Mouse (Mus musculus): ENCODE measurements around the gene Pbx3. TPM values are rescaled to one million over a fixed set of nuclear protein-coding genes. Genes with fewer than 3 reads are reported as not detected.

Pbx3 gene
- polyA plus RNA-seq, 1 experiment from 2014 or later, result 88.0 TPM

DNA sequence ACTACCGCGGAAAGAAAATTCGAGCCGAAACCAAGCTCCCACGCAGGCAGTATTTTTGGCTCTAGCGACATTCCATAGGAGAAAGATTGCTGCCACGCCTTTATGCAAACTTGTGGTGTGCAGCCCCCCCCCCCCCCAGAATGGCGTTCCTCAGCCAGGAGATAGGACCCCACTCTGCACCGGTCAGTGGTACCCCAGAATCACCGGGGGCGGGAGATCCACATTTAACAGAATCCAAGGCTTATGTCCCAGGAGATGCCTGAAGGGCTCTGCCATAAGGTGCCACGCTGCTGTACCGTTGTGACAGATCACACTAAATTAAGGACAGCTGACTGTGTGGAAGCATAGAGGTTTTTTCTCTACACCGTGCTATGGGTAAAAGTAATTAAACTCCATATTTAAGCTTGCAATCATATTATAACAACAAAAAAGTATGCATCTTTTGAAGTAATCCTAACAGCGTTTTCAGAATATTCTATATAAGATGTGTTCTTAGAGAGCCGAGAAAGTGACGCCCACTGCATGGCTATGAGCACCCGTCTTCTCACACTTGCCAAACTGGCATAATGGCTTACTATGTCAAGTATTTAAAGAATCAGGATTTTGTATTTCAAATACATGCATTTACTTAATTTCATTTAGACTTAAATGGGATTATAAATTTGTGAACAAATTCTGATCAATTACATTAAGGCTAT, 122.8 kb downstream of the Pbx3 start:
- Histone ChIP-seq H3K9ac (ENCODE audit: low read length) (peak overlapping the region; percentile 58), H3K4me1 (ENCODE audit: control insufficient read depth, insufficient read depth, low read length) (peaks cover 25% of the 10 kb centered on the region), H3K4me3 (ENCODE audit: low read depth, low read length) (peak overlapping the region; percentile 36), H3K27me3 (ENCODE audit: control insufficient read depth, insufficient read depth, low read length) (no peaks in the 10 kb centered on the region), H3K27ac (ENCODE audit: low read depth, low read length) (peak overlapping the region; percentile 83), H3K9me3 (ENCODE audit: control insufficient read depth, low read length) (no peaks in the 10 kb centered on the region), H3K4me2 (ENCODE audit: low read depth) (peak overlapping the region; percentile 64), H3K36me3 (ENCODE audit: control insufficient read depth, insufficient read depth, low read length) (no peaks in the 10 kb centered on the region)
- DNase-seq (ENCODE audit: low spot score) (no peak), ATAC-seq (ENCODE audit: insufficient read depth, low FRiP score, low TSS enrichment) (peak; percentile 65)
- 6% methylated on average over 18 of the region's 18 CpGs for WGBS

DNA sequence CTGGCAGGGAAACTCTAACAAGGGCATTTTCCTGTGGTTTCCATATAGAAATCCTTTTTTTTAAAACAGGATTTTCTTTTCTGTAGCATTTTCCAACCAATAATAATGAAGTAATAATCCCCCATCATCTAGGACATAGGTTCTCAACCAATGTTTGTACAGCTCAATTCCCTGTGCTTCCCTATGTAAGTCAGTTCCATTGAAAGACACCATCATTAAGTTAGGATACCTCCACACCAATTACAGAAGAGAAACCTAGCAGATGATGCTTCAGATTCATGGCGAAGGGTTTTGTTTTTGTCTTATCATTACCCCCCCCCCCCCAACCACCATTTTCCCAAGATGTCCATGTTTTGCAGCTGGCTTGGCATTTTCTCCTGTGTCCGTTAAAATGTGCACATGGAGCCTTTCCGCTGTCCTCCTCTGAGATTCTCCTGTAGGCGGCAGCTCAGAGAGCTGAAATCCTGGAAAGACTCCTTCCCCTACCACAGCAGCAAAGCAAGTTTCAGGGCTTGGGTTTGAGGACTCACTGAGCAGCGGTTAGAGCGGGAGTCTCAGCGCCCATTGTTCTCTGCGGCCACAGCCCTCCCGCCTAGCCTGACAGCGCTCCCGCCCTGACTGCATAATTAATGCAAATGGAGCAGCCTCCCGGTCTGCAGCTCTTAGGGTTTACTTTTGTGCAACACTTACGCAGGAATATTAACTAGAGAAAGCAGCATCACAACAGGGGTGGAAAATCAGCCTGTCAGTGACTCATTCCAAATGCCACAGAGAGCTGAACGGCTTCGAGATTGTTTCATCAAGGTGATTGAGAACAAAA, 123.6 kb downstream of the Pbx3 start:
- under 1% methylated on average over 15 of the region's 15 CpGs for WGBS

DNA sequence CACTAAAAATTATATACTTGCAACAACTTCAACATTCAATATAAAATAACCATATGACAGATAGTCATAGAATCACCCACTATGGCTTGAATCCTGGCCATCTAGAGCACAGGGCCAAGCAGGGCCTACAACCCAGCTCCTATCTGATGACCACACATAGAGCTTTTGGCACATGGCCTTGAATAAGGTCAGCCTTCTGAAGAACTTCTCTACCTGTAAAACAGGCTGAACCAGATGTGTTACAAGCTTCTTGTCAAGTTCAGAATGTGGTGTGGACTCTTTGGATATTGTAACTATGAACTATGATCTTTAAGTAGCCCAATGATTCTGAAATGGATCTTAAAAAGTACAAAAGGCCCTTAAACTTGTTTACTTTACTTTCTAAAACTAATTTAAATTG, 132.1 kb downstream of the Pbx3 start:
- DNase-seq (ENCODE audit: low spot score) (no peak), ATAC-seq (ENCODE audit: insufficient read depth, low FRiP score, low TSS enrichment) (no peak)
- no peaks in the 10 kb centered on the region for H3K9me3 ChIP-seq (ENCODE audit: control insufficient read depth, low read length)
- H3K4me1 ChIP-seq (ENCODE audit: control insufficient read depth, insufficient read depth, low read length), result peaks cover 19% of the 10 kb centered on the region
- no peak overlapping the region for H3K4me3 ChIP-seq (ENCODE audit: low read depth, low read length)
- no peaks in the 10 kb centered on the region for H3K36me3 ChIP-seq (ENCODE audit: control insufficient read depth, insufficient read depth, low read length)
- H3K27ac ChIP-seq (ENCODE audit: low read depth, low read length), result no peak overlapping the region
- no peaks in the 10 kb centered on the region for H3K27me3 ChIP-seq (ENCODE audit: control insufficient read depth, insufficient read depth, low read length)
- no peak overlapping the region for H3K9ac ChIP-seq (ENCODE audit: low read length)
- no peak overlapping the region for H3K4me2 ChIP-seq (ENCODE audit: low read depth)

More for the DNA sequence above, 123.6 kb downstream of the Pbx3 start:
- H3K36me3 ChIP-seq (ENCODE audit: control insufficient read depth, insufficient read depth, low read length), result no peaks in the 10 kb centered on the region
- peaks cover 25% of the 10 kb centered on the region for H3K4me1 ChIP-seq (ENCODE audit: control insufficient read depth, insufficient read depth, low read length)
- ATAC-seq (ENCODE audit: insufficient read depth, low FRiP score, low TSS enrichment), result peak; percentile 87
- H3K27ac ChIP-seq (ENCODE audit: low read depth, low read length), result peak overlapping the region; percentile 83
- peak overlapping the region; percentile 58 for H3K9ac ChIP-seq (ENCODE audit: low read length)
- peak overlapping the region; percentile 36 for H3K4me3 ChIP-seq (ENCODE audit: low read depth, low read length)
- peak overlapping the region; percentile 64 for H3K4me2 ChIP-seq (ENCODE audit: low read depth)
- peak; percentile 86 for DNase-seq (ENCODE audit: low spot score)
- H3K9me3 ChIP-seq (ENCODE audit: control insufficient read depth, low read length), result no peaks in the 10 kb centered on the region
- H3K27me3 ChIP-seq (ENCODE audit: control insufficient read depth, insufficient read depth, low read length), result no peaks in the 10 kb centered on the region

DNA sequence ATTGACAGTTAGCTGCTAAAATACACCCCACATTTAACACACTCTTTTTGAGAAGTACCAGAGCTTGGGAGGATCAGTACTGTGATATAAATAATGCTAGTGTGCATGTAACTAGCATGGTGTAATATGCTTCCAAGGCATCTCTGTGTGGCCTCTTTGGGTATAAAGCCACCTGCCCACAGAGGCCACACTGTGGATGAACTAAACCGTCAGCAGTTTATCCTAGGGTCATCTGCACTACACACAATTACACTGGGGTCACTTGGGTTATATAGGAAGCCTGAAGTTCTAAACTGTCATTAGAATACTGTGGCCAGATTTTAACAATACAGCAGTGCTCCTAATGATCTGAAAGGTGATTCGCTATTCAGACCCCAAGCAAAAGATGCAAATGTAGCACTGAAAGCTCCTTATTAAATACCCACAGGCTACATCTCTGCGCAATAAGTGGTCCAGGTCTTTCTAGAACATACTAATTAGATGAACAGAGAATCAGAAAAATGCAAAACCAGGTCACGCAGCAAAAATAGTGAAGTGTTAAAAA, 133.6 kb downstream of the Pbx3 start:
- Histone ChIP-seq H3K4me2 (ENCODE audit: low read depth) (no peak overlapping the region), H3K9ac (ENCODE audit: low read length) (no peak overlapping the region), H3K27ac (ENCODE audit: low read depth, low read length) (no peak overlapping the region), H3K4me3 (ENCODE audit: low read depth, low read length) (no peak overlapping the region), H3K9me3 (ENCODE audit: control insufficient read depth, low read length) (no peaks in the 10 kb centered on the region), H3K36me3 (ENCODE audit: control insufficient read depth, insufficient read depth, low read length) (no peaks in the 10 kb centered on the region), H3K4me1 (ENCODE audit: control insufficient read depth, insufficient read depth, low read length) (peaks cover 30% of the 10 kb centered on the region), H3K27me3 (ENCODE audit: control insufficient read depth, insufficient read depth, low read length) (no peaks in the 10 kb centered on the region)
- ATAC-seq (ENCODE audit: insufficient read depth, low FRiP score, low TSS enrichment) (no peak), DNase-seq (ENCODE audit: low spot score) (no peak)
- whole genome bisulfite sequencing, result 50% methylated on average over 4 of the region's 4 CpGs

DNA sequence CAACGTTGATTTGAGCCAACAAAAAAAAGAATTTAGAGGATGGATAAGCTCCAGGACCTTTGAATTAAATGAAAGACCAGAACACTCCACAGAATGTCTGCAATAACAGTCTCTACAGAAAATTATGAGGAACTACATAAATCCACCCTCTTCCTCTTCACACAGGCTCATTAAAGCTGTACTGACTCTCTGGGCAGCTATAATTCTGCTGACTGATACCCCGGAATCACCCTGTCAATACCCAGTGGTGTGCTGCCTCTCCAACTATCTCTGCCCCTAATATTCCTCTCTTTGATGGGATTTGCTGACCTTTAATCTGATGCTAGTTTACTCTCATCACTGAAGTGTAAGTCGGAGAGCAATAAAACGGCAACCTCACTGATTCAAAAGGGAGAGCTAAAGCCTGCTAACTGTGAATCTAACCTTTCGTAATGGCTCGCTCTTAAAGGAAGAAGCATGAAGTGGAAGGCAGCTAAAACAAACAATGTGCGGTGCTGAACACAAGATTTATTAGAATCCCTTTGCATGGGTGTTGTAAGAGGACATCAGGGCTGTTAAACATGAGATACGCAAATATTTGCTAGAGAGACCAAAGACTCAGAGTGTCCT, 137.4 kb downstream of the Pbx3 start:
- whole genome bisulfite sequencing, result 23% methylated on average over 8 of the region's 8 CpGs
- ATAC-seq (ENCODE audit: insufficient read depth, low FRiP score, low TSS enrichment) (no peak), DNase-seq (ENCODE audit: low spot score) (no peak)
- H3K9ac ChIP-seq (ENCODE audit: low read length), result no peak overlapping the region; the same call in 1 of the 2 replicates
- 0 out of 2 replicates have a peak overlapping the region, but pooled peaks have one; percentile 9 for H3K4me2 ChIP-seq (ENCODE audit: low read depth)
- no peak overlapping the region for H3K4me3 ChIP-seq (ENCODE audit: low read depth, low read length)
- no peaks in the 10 kb centered on the region for H3K9me3 ChIP-seq (ENCODE audit: control insufficient read depth, low read length)
- peak overlapping the region; percentile 64 for H3K27ac ChIP-seq (ENCODE audit: low read depth, low read length)
- H3K4me1 ChIP-seq (ENCODE audit: control insufficient read depth, insufficient read depth, low read length), result peaks cover 50% of the 10 kb centered on the region
- H3K27me3 ChIP-seq (ENCODE audit: control insufficient read depth, insufficient read depth, low read length), result no peaks in the 10 kb centered on the region
- no peaks in the 10 kb centered on the region for H3K36me3 ChIP-seq (ENCODE audit: control insufficient read depth, insufficient read depth, low read length)

DNA sequence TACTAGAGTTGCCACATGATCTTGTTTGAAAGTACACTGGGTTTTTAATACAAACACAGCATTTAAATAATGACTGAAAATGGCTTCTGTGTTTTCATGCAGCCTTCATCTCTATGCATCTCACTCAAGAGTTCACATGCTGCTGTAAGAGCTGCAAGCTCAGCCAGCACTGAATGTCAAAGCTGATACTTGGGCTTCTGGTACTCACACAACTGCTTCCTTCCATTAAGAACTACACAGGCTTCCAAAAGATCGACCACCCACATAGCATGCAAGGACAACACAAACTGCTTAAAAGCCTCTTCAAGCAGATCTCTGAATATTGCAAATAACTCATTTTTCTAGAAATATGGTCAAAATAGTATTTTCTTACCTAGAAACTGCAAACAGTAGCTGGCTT, 138.7 kb downstream of the Pbx3 start:
- no peak for DNase-seq (ENCODE audit: low spot score)
- Histone ChIP-seq H3K27ac (ENCODE audit: low read depth, low read length) (no peak overlapping the region), H3K36me3 (ENCODE audit: control insufficient read depth, insufficient read depth, low read length) (no peaks in the 10 kb centered on the region), H3K4me2 (ENCODE audit: low read depth) (no peak overlapping the region), H3K27me3 (ENCODE audit: control insufficient read depth, insufficient read depth, low read length) (no peaks in the 10 kb centered on the region), H3K9me3 (ENCODE audit: control insufficient read depth, low read length) (no peaks in the 10 kb centered on the region), H3K4me3 (ENCODE audit: low read depth, low read length) (no peak overlapping the region), H3K4me1 (ENCODE audit: control insufficient read depth, insufficient read depth, low read length) (peaks cover 57% of the 10 kb centered on the region), H3K9ac (ENCODE audit: low read length) (no peak overlapping the region)
- whole genome bisulfite sequencing, result 45% methylated on average over 1 of the region's 1 CpGs
- ATAC-seq (ENCODE audit: insufficient read depth, low FRiP score, low TSS enrichment), result no peak

DNA sequence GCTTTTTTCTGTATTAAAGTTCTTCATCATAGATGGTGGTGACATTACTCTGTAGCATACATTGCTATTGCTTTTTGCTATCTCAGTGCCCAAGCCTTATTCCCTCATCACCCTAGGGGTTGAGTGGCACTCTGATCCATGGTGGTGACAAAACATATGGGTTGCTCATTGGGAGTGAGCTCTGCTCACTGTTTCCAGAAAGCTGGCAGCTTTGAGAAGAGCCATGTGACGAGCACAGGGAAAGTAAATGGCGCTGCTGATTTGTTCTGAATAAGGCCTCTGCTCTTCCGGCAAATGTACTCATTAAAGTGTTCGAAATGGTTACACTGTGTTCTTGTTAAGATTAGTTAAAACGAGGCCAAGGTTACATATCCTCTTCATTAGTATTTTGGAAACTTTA, 139.7 kb downstream of the Pbx3 start:
- no peak overlapping the region for H3K9ac ChIP-seq (ENCODE audit: low read length)
- no peaks in the 10 kb centered on the region for H3K9me3 ChIP-seq (ENCODE audit: control insufficient read depth, low read length)
- 81% methylated on average over 5 of the region's 5 CpGs for WGBS
- H3K27me3 ChIP-seq (ENCODE audit: control insufficient read depth, insufficient read depth, low read length), result no peaks in the 10 kb centered on the region
- H3K4me3 ChIP-seq (ENCODE audit: low read depth, low read length), result no peak overlapping the region
- H3K4me1 ChIP-seq (ENCODE audit: control insufficient read depth, insufficient read depth, low read length), result peaks cover 56% of the 10 kb centered on the region
- H3K36me3 ChIP-seq (ENCODE audit: control insufficient read depth, insufficient read depth, low read length), result no peaks in the 10 kb centered on the region
- no peak overlapping the region for H3K4me2 ChIP-seq (ENCODE audit: low read depth)
- ATAC-seq (ENCODE audit: insufficient read depth, low FRiP score, low TSS enrichment) (no peak), DNase-seq (ENCODE audit: low spot score) (no peak)
- no peak overlapping the region for H3K27ac ChIP-seq (ENCODE audit: low read depth, low read length)

DNA sequence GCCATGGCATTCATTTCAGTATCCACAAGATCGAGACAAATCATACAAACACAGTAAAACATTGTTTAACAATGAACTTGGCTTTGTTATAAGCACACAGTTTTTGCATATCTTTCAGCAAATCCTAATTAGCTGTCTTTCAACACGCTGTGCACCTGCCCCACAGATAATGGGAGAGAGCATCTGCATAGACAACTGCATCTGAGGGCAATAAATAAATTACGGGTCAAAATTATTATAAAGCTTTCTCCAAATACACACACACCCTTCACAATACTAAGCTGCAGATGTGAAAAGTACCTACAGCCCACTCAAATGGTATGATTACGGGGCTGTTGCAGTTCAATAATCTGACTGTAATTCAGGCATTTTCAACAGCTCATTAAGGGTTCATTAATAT, 145.3 kb downstream of the Pbx3 start:
- H3K27me3 ChIP-seq (ENCODE audit: control insufficient read depth, insufficient read depth, low read length), result no peaks in the 10 kb centered on the region
- H3K27ac ChIP-seq (ENCODE audit: low read depth, low read length), result no peak overlapping the region
- H3K36me3 ChIP-seq (ENCODE audit: control insufficient read depth, insufficient read depth, low read length), result no peaks in the 10 kb centered on the region
- no peak for DNase-seq (ENCODE audit: low spot score)
- no peak overlapping the region for H3K4me3 ChIP-seq (ENCODE audit: low read depth, low read length)
- ATAC-seq (ENCODE audit: insufficient read depth, low FRiP score, low TSS enrichment), result no peak
- H3K4me2 ChIP-seq (ENCODE audit: low read depth), result no peak overlapping the region
- 83% methylated on average over 4 of the region's 4 CpGs for whole genome bisulfite sequencing
- peaks cover 31% of the 10 kb centered on the region for H3K4me1 ChIP-seq (ENCODE audit: control insufficient read depth, insufficient read depth, low read length)
- H3K9ac ChIP-seq (ENCODE audit: low read length), result no peak overlapping the region
- no peaks in the 10 kb centered on the region for H3K9me3 ChIP-seq (ENCODE audit: control insufficient read depth, low read length)
